Mouse (Mus musculus): Measurements from ENCODE around the gene Prss36.

Prss36 gene

DNA sequence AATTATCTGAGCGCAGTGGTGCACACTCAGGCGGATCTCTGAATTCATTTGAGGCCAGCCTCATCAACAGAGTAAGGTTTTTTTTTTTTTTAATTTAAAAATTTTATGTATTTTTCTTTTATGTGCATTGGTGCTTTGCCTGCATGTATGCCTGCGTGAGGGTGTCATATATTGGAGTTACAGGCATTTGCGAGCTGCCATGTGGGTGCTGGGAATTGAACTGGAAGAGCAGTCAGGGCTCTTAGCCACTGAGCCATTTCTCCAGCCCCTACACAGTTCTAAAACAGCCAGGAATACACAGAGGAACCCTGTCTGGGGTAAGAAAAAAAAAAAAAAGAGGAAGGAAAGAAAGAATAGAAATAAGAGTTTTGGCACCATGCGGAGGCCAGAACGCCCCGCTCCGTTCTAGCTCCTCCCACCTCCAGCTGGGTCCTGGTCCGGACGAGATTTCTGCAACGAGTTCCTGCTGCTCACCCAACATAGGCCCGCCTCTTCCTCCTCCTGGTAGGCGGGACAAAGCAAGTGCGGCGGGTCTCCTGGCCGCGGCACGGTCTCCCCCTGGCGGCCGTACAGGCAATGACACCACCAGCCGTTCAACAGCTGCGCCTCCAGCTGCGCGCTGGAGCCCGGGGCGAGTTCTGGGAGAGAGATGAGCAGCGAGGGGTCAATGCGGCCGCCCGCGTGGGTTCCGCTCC is 11.3 kb downstream of the Prss36 start:
- peak; percentile 95 for DNase-seq (ENCODE audit: low spot score)

DNA sequence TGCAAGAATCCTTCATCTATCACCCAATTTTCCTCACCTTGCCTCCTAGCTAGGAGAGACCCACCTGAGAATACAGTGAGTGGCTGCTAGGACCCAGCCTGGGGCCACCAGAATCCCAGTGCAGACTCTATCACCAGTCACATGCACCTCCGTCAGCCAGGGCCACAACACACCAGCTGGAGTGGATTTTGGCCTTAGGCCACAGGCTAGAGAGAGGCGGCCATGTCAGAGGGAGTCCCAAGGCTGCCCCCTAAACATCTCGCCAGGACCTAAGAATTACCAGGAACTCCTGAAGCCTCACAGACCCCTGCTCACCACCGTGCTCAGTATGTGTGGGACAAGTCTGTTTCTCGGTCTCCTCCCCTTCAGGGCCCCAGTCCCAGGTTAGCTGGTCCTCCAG is 12.4 kb downstream of the Prss36 start:
- DNase-seq (ENCODE audit: low spot score): no peak

DNA sequence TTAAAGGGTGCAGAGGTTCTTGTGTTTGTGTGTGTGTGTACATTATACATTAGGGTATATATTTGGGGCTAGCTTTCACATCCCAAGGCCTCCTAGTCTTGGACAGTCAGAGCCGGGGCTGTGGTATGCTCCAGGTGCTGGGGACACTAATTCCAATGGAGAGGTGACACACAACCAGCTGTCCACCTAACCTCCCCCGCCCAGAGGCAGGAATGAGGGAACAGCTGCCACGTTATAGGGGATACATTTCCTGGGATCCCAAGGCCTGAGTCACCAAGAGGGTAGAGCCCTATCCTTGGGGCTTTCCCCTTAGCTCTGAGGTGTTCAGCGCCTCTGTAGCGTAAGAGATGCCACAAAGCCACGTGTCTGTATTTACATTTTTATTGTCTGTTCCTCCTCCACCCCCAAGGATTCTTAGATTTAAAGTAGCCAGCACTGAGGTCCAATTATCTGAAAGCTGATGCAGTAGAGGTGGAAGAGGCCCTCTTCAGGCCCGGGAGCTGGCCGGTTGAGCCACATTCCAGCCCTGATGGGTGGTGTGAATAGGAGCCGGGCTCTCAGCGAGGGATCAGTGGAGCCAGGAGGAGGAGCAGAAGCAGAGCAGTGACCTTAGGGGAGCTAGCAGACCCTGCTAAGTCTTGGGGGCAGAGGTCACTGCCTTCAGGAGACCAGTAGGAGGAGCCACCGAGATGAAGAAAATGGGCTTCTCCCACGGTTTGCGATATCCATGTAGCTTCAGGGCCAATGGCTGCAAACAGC is 14.1 kb downstream of the Prss36 start:
- DNase-seq (ENCODE audit: low spot score): no peak

DNA sequence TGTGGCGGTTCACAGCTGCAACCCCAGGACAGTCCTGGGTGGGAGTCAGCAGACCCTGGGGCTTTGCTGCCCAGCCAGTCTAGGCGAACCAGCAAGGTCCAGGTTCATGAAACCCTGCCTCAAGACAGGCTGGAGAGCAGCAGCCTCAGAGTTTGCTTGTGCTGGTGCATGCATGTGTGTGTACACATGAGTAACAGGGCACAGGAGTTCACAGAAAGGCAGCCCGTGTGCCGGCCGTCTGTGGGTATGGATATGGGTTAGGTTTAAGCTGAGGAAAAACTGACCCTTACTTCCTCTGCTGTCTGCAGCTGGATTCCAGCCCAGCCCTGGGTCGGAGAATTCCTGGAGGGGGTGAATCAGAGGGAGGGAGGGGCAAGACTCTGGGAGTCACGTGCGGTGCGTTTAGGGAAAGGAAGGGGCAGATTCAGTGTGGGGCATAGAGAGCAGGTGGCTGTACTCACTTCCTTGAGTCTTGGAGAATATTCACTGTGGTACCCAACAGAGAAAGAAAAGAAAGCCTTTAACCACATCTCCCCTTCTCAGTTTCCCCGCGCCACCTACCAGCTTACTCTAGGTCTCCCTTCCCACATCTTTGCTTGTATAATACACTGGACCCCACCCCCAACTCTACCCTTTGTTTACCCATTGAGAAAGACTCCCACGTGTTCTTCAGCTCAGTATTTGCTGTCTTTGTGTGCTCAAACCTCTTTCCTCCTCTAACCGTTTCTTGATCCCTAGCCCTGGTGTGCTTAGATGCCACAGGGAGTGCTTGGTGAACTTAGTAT is 15.0 kb downstream of the Prss36 start:
- DNase-seq (ENCODE audit: low spot score): no peak

DNA sequence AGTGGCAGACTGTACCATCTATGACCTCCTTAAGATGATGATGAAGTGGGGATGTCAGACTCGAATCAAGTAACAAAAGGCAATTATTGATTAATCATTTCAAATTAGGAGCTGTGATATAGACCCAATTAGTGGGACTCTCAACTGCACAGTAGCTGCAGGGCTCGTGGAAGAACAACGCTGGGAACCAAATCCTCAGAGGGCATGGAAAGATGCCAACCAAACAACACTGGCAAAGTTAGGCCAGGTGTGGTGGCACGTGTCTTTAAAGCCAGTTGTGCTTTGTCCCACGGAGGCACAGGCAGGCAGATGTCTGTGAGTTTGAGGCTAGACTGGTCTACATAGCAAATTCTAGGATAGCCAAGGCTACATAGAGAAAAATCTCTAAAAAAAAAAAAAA is 15.9 kb downstream of the Prss36 start:
- DNase-seq (ENCODE audit: low spot score): no peak

DNA sequence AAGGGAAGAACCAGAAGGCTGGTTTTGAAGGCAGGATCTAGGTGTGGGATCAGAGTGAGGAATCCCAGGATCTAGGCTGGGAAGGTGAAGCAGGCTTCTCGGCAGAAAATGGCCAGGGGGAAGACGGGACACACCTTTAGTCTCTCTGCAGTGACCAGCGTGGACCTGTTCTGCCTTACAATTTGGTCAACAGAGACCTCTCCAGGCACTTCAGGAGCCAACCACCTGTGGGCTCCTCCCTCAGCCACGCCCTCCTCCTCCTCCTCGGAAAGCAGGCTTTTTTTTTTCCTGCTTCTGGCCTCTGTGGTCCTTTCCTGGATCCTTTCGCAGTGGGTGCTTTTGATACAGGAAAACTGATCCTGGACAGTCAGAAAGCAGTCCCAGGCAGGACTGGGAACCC is 16.6 kb downstream of the Prss36 start, which contains the start of gene Prss8:
Gene Prss8, minus strand, starts transcription at position 182 of the 400 bp plus-strand sequence.
- DNase-seq (ENCODE audit: low spot score): no peak

DNA sequence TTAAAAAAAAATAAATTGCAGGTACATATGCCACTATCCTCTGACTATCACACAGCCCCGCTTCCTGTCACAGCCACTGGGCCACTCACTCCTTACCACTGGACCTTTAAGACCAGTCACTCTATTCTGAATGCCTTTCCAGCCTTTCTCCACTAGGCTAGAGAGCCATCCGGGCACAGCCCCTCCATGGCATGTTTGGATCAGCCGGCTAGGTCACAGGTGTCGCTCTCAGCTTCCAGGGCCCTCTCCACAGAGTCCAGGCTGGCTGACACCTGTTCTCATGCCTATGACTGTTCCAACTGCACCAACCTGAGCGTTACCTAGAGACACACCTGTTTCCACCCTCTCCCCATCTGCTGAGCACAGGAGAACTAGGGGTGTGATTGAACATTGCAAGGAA is 17.9 kb downstream of the Prss36 start:
- DNase-seq (ENCODE audit: low spot score): no peak

DNA sequence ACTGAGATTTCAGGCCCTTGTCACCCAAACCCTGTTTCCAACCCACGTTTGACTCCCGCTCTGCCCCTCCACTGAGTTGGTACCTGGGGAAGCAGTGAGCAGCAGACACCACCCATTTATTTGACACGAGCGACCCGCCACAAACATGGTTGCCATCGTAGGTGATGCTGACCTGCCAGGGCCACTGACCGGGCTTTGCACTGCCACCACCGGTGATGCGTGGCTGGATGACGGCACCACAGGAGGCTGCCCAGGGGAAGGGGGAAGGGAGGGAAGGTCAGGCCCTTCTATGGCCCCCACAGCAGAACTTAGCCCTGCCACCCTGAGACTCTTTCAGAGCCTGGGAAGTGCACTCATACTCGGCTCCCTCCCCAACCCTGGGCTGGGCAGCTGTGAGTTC is 18.8 kb downstream of the Prss36 start:
- no peak for DNase-seq (ENCODE audit: low spot score)

DNA sequence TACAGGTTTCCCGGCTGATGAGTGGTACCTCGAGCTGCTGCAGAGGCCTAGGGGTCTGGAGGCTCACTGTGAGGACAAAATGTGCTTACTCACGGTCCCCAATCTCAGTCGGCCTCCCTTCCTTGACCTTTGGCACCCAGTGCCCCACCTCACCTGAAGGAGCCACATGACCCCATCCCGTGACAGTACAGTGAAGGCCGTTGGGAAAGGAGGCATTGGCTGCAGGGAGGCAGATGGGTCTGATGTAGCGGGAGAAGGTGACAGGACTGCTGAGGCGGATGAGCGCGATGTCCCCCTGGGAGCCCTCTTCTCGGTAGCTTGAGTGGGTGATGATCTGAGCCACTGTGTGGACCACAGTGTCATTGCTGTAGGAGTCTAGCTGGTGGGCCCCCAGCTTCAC is 19.7 kb downstream of the Prss36 start:
- DNase-seq (ENCODE audit: low spot score): no peak

DNA sequence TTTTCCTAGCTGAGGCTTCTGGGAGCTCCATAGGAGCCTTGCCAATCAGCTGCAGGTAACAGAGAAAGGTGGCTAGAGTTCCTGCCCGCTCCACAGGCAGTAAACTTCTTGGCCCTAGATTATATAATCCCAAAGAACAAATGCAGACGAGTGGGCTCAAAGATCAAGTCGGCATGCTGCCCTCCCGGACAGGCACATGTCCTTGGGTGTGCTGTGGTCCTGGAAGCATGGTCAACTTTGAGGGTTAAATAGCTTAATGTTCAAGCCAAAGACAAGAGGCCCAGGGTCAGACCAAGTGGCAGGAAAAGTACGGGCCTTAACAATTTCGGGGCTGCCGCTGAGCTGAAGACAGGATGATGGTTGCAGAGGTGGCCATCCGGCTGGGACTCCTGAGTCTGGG is 20.5 kb downstream of the Prss36 start:
- DNase-seq (ENCODE audit: low spot score): no peak

DNA sequence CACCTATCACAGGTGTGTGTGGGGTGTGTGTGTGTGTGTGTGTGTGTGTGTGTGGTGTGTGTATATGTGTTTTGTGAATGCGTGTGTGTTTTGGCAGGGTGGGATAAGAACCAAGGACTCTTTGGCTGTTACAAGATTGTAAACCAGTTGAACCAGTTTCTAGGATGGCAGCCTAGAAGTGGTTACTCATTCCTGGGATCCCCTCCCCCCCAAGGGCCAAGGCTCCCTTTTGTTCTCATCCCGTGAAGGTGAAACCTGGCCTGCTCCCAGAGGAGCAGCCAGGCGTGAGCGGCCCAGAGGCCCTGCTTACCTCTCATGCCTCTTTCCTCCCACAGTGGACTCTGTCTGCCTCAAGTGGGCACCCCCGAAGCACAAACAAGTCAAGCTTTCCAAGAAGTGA is 21.3 kb downstream of the Prss36 start:
- no peak for DNase-seq (ENCODE audit: low spot score)

DNA sequence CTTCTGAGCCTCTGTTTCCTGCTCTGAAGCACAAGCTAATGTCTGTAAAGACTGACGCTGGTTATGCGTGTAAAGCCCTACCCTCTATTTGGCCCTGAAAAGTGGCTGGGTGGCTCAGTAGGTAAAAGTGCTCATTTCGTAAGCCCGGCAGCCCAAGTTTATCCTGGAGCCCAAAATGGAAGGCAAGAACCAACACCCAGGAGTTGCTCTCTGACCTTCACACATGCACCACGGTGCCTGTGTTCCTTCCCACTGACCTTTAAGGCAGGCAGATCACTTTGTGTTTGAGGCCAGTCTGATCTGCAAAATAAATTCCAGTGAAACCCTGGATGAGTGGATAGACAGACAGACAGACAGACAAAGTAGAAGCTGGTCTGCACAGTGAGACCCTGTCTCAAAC is 22.8 kb downstream of the Prss36 start:
- DNase-seq (ENCODE audit: low spot score): no peak

DNA sequence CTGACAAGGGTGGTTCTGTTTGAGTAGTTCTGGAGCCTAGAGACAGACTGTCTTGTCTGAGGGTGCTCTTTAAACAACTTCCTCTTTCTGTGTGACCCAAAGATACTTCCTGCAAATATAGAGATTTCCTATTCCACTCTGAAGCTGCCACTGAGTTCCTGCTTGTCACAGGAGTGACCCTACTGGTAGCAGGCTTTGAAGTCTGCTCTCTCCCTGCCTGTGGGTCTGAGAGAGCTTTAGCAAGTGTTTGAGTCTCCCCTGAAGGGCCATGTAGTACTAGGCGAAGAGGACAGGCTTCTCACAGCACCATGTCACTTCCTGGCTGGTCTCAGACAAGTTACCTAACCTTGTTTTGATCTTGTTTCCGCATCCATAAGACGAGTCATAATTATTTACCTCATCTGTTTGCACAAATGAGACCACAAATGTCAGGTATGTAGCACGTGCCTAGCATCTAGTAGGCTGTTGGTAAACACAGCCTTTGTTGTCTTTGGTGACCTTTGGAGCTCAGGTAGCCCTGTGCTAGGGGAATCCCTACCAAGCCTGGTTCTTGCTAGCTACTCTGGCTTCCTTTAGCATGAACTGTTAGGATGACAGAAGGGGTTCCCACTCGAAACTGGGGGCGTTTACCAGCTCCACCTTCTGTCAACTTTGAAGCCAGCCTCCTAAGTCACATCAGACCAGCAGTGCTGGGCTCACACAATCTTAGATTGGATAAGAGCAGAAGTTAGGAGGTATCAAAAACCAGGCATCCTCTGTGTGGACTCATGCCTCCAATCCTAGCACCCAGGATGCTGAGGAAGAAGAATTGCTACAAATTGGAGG is 23.9 kb downstream of the Prss36 start:
- no peak for DNase-seq (ENCODE audit: low spot score)

DNA sequence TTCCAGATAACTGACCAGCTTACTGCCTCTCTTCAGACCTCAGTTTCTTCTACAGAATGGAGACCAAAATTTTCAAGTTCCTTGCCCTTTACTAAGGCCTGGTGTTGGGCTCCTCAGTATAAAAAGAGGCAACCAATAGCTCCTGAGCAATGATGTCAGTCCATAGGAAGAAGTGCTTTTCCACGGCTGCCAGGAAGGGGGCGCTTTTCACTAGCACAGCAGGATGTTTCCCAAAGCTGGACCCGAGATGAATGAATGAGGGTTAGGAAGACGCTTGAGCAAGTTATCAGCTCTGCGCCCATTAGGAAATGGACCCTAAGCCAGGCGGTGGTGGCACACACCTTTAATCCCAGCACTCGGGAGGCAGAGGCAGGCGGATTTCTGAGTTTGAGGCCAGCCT is 25.0 kb downstream of the Prss36 start:
- DNase-seq (ENCODE audit: low spot score): no peak

DNA sequence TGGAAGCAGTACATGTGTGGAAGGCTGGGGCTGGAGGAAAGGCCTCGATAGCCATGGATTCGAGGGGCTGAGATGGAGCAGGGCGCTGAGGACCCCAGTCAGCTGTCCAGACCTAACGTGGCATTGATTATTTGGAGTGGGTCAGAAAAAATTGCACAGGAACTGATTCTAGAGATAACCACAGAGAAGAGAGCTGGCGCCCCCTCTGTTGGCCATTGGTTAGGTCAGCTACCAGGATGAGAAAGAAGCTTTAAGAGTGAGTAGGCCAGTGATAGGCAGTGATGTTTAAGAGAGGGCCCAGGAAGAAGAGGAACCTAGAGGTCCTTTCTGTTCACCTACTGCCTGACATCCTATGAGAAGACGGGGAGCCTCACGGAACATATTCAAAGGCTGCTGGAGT is 27.2 kb downstream of the Prss36 start:
- DNase-seq (ENCODE audit: low spot score): no peak

DNA sequence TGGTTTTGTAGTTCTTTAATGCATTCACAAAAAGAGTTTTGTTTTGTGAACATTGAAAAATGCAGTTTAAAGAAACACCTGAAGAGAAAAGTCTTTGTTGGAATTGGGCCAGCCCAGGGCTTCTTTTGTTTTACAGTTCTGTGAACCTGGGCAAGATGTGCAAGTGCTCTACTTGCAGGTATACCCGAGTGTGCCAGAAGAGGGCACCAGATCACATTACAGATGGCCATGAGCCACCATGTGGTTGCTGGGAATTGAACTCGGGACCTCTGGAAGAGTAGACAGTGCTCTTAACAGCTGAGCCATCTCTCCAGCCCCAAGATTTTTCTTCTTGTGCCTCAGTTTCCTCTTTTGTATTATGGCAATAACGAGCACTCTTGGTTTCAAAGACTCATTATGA is 28.3 kb downstream of the Prss36 start:
- no peak for DNase-seq (ENCODE audit: low spot score)

DNA sequence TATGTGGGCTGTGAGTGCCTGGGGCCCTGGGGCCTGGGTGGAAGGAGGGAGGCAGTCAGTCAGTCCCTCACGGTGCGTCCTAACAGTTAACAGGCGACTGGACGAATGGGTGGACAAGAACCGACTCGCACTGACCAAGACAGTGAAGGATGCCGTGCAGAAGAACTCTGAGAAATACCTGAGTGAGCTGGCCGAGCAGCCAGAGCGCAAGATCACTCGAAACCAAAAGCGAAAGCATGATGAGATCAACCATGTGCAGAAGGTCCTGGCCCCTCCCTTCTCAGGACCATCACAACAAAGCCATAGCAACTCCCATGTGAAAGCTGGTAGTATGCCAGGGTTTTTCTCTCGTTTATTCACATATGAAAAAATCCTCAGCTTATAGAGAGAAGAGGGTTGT is 31.2 kb downstream of the Prss36 start:
- DNase-seq (ENCODE audit: low spot score): no peak

DNA sequence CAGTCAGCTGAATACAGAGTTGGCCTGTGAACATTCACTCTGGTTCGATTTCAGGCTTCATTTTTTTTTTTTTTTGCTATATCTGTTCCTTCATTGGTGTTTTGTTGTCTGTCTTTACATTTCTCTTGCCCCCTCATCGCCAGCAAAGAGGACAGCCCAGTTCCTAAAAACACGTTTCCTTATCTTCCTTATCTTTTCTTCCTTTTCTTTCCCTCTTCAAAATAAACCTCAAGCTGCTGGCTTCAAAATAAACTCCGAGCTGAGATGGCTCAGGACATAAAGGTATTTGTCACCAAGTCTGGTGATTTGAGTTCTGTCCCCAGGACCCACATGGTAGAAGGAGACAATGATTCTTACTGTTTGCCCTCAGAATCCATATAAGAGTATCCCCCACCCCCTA is 33.6 kb downstream of the Prss36 start:
- DNase-seq (ENCODE audit: low spot score): no peak

DNA sequence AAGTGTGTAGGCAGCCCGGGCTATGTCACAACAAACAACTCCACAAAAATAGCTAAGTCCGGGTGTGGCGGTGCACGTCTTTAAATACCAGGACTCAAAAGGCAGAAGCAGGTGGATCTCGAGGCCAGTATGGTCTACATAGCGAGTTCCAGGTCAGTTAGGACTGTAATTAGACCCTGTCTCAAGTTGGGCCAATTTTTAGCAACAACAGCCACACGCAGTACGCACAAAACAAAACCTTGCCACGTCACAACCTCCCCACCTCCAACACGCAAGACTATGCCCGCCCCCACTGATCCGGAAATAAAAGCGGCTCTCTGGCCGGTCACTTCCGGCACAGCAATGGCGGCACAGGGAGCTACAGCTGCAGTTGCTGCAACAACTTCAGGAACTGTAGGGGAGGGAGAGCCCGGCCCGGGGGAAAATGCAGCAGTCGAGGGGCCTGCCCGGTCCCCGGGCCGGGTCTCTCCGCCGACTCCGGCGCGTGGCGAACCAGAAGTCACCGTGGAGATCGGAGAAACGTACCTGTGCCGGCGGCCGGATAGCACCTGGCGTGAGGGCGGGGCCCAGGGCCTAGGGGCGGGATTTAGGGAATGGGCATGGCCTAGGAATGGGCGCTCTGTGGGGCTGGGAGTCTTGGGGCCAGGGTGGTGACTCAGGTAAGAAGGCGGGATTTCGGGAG is 34.2 kb downstream of the Prss36 start, which contains the start of gene Kat8:
Gene Kat8, plus strand, starts transcription at position 327 of the 682 bp plus-strand sequence.
- DNase-seq (ENCODE audit: low spot score): peak; percentile 88

DNA sequence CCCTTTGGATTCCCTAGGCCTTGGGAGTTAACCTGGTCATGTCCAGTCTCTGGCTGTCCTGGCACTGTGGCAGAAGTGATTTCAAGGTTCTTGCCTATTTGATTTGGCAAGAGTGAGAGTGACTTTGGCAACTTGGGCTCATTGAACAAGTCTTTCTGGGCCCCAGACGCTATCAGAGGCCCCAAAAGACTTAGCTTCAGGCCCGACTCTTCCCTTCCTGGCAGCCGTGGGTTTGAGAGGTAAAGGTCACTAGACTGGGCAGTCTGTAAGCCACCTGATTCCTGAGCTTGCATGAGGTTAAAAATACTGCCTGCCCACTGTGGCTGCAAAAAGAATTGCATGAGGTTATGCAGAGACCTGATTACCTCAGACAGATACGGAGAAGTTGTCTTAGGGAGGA is 37.9 kb downstream of the Prss36 start:
- no peak for DNase-seq (ENCODE audit: low spot score)

DNA sequence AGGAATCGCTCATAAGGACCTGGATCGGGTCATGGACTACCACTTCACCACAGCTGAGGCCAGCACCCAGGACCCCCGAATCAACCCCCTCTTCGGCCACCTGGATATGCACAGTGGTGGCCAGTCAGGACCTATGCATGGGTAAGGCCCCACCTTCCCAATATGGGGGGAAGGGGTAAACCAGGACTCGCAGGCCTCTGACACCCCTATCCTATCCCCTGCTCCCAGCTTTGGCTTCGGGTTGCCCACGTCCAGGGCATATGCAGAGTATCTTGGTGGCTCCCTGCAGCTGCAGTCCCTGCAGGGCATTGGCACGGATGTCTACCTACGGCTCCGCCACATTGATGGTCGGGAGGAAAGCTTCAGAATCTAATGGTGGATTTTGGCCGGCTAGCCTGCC is 38.6 kb downstream of the Prss36 start:
- no peak for DNase-seq (ENCODE audit: low spot score)
